Mouse (Mus musculus) midbrain, embryonic 16.5 days (tissue): ENCODE results near the gene Msantd3. TPM values are rescaled to one million over a fixed set of nuclear protein-coding genes. Genes with fewer than 3 reads are reported as not detected.

Experiments
- ATAC-seq: fragments of 200-750 bp; cut with Nextera tagmentation; 2 replicates; pipeline ENCODE4 v1.8.0; 2017; ENCODE audit warnings: moderate TSS enrichment
- H3K27ac ChIP-seq: fragments of 300-500 bp; sonication (generic); 2 replicates; pipeline ENCODE4 v1.5.1; 2014; ENCODE audit warnings: mild to moderate bottlenecking, low read length, mixed read lengths
- H3K27me3 ChIP-seq: fragments of 300-500 bp; sonication (generic); 2 replicates; pipeline ENCODE4 v1.6.1; 2014; ENCODE audit warnings: low read depth, low read length, mixed read lengths; ENCODE audit not compliant: control insufficient read depth, insufficient read depth
- H3K36me3 ChIP-seq: fragments of 300-500 bp; sonication (generic); 2 replicates; pipeline ENCODE4 v1.6.1; 2014; ENCODE audit warnings: mild to moderate bottlenecking, low read length, moderate library complexity, mixed read lengths; ENCODE audit not compliant: control insufficient read depth, insufficient read depth
- H3K4me1 ChIP-seq: fragments of 300-500 bp; sonication (generic); 2 replicates; pipeline ENCODE4 v1.6.1; 2014; ENCODE audit warnings: mild to moderate bottlenecking, low read length, mixed read lengths; ENCODE audit not compliant: control insufficient read depth, insufficient read depth
- H3K4me2 ChIP-seq: fragments of 300-500 bp; sonication (generic); 2 replicates; pipeline ENCODE4 v1.6.1; 2014; ENCODE audit warnings: mild to moderate bottlenecking, low read length, mixed read lengths
- H3K4me3 ChIP-seq: fragments of 300-500 bp; sonication (generic); 2 replicates; pipeline ENCODE4 v1.5.1; 2014; ENCODE audit warnings: low read depth, mild to moderate bottlenecking, low read length, moderate library complexity, mixed read lengths
- H3K9ac ChIP-seq: fragments of 300-500 bp; sonication (generic); 2 replicates; pipeline ENCODE4 v1.6.1; 2014; ENCODE audit warnings: low read depth, low read length, mixed read lengths
- H3K9me3 ChIP-seq: fragments of 300-500 bp; sonication (generic); replicated peaks from 2 replicates; pipeline ENCODE4 v1.6.1; 2014; ENCODE audit warnings: mild to moderate bottlenecking, low read length, mixed read lengths; ENCODE audit not compliant: control insufficient read depth, poor library complexity, severe bottlenecking
- WGBS: fragments of 180-500 bp; shearing (Covaris S2); extraction: QIAGEN DNeasy Blood & Tissue Kit; methylation state at CpG from one replicate; pipeline ENCODE4 v1.1.7; 2014; 5-methylcytosine and 5-hydroxymethylcytosine counted together
- polyA plus RNA-seq: library from polyadenylated mRNA; unstranded; fragments of >200 nt; fragmentation: Nextera tagmentation; extraction: Ambion mirVana; gene quantifications from 2 replicates; pipeline ENCODE4 v1.2.1, GENCODE M21; 2015

Msantd3 gene
- polyA plus RNA-seq, 1 experiment from 2014 or later, result 23.6 TPM

DNA sequence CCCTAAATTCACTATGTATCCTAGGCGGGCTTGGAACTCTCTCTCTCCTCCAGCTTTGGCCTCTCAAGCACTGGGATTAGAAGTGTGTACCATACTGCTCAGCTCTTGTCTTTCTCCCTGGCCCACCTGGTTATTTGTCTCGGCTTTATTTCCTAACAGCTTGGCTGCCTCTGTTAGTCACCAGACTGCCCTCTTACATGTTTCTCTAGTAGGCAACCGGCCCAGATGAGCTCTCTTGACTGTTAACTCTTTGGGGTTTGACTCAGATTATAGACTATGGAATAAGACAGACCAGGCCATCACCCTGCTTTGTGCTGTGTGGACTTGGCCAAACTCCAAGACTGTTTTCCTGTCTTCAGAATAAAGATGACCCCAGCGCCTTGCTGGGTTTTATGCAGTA lies 38.7 kb downstream of the Msantd3 start:
- H3K27ac ChIP-seq, result no peak overlapping the region
- no peaks in the 10 kb centered on the region for H3K27me3 ChIP-seq
- H3K9ac ChIP-seq, result no peak overlapping the region
- H3K4me1 ChIP-seq, result peaks cover 3% of the 10 kb centered on the region
- no peak for ATAC-seq
- H3K4me3 ChIP-seq, result no peak overlapping the region
- H3K9me3 ChIP-seq, result no peaks in the 10 kb centered on the region
- H3K36me3 ChIP-seq, result no peaks in the 10 kb centered on the region
- H3K4me2 ChIP-seq, result no peak overlapping the region
- 58% methylated on average over 4 of the region's 4 CpGs for WGBS

- Histone ChIP-seq H3K9me3 (no peaks in the 10 kb centered on the region), H3K4me2 (no peak overlapping the region), H3K27ac (no peak overlapping the region), H3K4me3 (no peak overlapping the region), H3K4me1 (peaks cover 9% of the 10 kb centered on the region), H3K36me3 (no peaks in the 10 kb centered on the region), H3K27me3 (no peaks in the 10 kb centered on the region), H3K9ac (no peak overlapping the region)
- no peak for ATAC-seq
- 62% methylated on average over 6 of the region's 6 CpGs for WGBS
These were observed 39.9 kb downstream of the Msantd3 start for GRCm38 (mm10) chr4:48579475-48580110.

- Histone ChIP-seq H3K36me3 (no peaks in the 10 kb centered on the region), H3K4me1 (peaks cover 9% of the 10 kb centered on the region), H3K4me2 (no peak overlapping the region), H3K27ac (peak overlapping the region; percentile 6; the same call in 1 of the 2 replicates), H3K27me3 (no peaks in the 10 kb centered on the region), H3K4me3 (no peak overlapping the region), H3K9ac (no peak overlapping the region), H3K9me3 (no peaks in the 10 kb centered on the region)
- ATAC-seq, result no peak
- 5% methylated on average over 2 of the region's 2 CpGs for WGBS
These were observed 41.5 kb downstream of the Msantd3 start for GRCm38 (mm10) chr4:48581201-48581600.

- Histone ChIP-seq H3K9ac (no peak overlapping the region), H3K4me2 (no peak overlapping the region), H3K4me1 (peaks cover 11% of the 10 kb centered on the region), H3K9me3 (no peaks in the 10 kb centered on the region), H3K27me3 (no peaks in the 10 kb centered on the region), H3K36me3 (no peaks in the 10 kb centered on the region), H3K27ac (no peak overlapping the region; the same call in 1 of the 2 replicates), H3K4me3 (no peak overlapping the region)
- 50% methylated on average over 2 of the region's 3 CpGs for WGBS
- no peak for ATAC-seq
These were observed 42.3 kb downstream of the Msantd3 start for GRCm38 (mm10) chr4:48581993-48582392.

- H3K4me1 ChIP-seq, result peaks cover 14% of the 10 kb centered on the region
- ATAC-seq, result no peak
- no peaks in the 10 kb centered on the region for H3K9me3 ChIP-seq
- H3K4me2 ChIP-seq, result no peak overlapping the region
- H3K36me3 ChIP-seq, result no peaks in the 10 kb centered on the region
- no peaks in the 10 kb centered on the region for H3K27me3 ChIP-seq
- no peak overlapping the region for H3K9ac ChIP-seq
- no peak overlapping the region for H3K4me3 ChIP-seq
- H3K27ac ChIP-seq, result no peak overlapping the region
- WGBS, result 34% methylated on average over 2 of the region's 2 CpGs
These were observed 43.2 kb downstream of the Msantd3 start for GRCm38 (mm10) chr4:48582941-48583340.

GRCm38 (mm10) chr4:48584421-48585240 lies 44.9 kb downstream of the Msantd3 start, which contains the start of gene Tmeff1:
Gene Tmeff1, plus strand, starts transcription at chr4:48585174.
- H3K9me3 ChIP-seq, result no peaks in the 10 kb centered on the region
- no peaks in the 10 kb centered on the region for H3K27me3 ChIP-seq
- H3K4me2 ChIP-seq, result peak within 1 kb of the TSS; percentile 73
- ATAC-seq, result peak; percentile 86
- peak within 1 kb of the TSS; percentile 97 for H3K9ac ChIP-seq
- H3K36me3 ChIP-seq, result no peaks in the 10 kb centered on the region
- peak within 1 kb of the TSS; percentile 90 for H3K4me3 ChIP-seq
- peaks cover 24% of the 10 kb centered on the region for H3K4me1 ChIP-seq
- under 1% methylated on average over 38 of the region's 64 CpGs for WGBS
- peak within 1 kb of the TSS; percentile 94 for H3K27ac ChIP-seq

DNA sequence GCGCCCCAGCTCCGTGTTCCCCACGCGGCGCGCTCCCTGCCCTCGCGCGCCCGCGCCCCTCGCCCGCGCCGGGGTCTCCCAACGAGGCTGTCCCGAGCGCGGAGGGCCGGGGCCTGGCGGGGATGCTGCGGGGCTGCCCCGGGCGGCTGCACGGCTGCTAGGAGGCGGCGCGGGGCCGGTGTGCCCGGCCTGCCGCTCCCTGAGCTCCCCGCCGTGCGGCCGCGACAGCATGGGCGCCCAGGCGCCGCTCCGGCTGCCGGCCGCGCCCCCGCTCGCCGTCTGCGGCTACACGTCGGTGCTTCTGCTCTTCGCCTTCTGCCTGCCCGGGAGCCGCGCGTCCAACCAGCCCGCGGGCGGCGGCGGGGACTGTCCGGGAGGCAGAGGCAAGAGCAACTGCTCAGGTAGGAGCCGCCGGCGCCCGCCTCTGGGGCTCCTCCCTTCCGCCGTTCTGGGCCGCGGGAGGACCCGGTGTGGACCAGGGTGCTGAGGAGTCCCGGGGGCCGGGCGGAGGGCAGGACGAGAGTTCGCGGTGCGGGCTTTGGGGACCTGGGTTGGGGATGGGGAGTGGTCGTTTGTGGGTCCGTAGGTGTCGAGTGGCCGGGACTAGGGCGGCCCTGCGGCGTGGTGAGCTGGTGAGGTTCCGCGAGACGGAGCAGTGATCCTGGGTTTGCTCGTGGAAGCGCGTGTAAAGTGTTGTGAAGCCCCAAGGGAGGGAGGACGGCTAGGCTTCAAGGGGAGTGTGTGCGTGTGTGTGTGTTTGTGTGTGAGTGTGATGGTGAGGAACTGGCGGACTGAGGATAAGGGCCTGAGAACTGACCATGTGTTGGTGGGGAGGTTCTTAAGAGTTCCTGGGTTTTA lies 45.7 kb downstream of the Msantd3 start:
- under 1% methylated on average over 63 of the region's 92 CpGs for WGBS
- peaks cover 28% of the 10 kb centered on the region for H3K4me1 ChIP-seq
- no peaks in the 10 kb centered on the region for H3K27me3 ChIP-seq
- no peaks in the 10 kb centered on the region for H3K36me3 ChIP-seq
- H3K9me3 ChIP-seq, result no peaks in the 10 kb centered on the region
- H3K4me3 ChIP-seq, result peak overlapping the region; percentile 90
- H3K27ac ChIP-seq, result peak overlapping the region; percentile 94
- peak overlapping the region; percentile 97 for H3K9ac ChIP-seq
- ATAC-seq, result peak; percentile 79
- H3K4me2 ChIP-seq, result peak overlapping the region; percentile 73

- Histone ChIP-seq H3K4me2 (peak overlapping the region; percentile 73), H3K27ac (peak overlapping the region; percentile 94), H3K4me1 (peaks cover 27% of the 10 kb centered on the region), H3K9me3 (no peaks in the 10 kb centered on the region), H3K36me3 (no peaks in the 10 kb centered on the region), H3K27me3 (no peaks in the 10 kb centered on the region), H3K9ac (peak overlapping the region; percentile 97), H3K4me3 (peak overlapping the region; percentile 90)
- ATAC-seq, result peak; percentile 48
- WGBS, result 2% methylated on average over 12 of the region's 12 CpGs
These were observed 46.5 kb downstream of the Msantd3 start for GRCm38 (mm10) chr4:48586099-48586821.
